Mouse (Mus musculus): ENCODE data around the gene Ccdc186.

DNA sequence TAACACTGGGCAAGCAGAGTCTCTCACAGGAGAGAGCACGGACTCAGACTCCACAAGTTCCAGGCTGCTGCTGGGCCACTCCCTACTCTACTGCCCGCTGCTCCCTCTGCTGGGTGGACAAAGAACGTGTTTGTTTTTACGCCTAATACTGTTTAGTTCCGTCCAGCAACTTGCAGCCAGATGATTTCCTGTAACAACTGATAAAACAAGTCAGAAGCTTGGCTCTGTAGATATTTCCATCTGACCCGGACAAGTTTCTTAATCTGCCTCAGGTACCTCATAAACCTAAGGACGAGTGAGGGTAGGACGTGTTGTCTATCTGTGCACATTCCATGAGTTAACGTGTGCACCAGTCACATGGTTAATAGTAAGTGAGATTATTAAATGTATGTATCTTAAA, 10.4 kb downstream of the Ccdc186 start:
- TF ChIP-seq CTCF (IDR thresholded peaks at IDR 0.05; ENCODE audit: low read depth) = peak; percentile 73
- no peak for TF ChIP-seq EP300 (IDR thresholded peaks at IDR 0.05; ENCODE audit: low read depth)

All from heart, postnatal 0 days (tissue).